Mouse (Mus musculus) retina, postnatal 7 days (tissue): ENCODE results near the gene Fbxo48.

ENCODE experiments used
- DNase-seq: peaks from one replicate; pipeline ENCODE4 v3.0.0-alpha.2; 2012; ENCODE audit warnings: low read depth, low spot score

Gene Fbxo48

DNA sequence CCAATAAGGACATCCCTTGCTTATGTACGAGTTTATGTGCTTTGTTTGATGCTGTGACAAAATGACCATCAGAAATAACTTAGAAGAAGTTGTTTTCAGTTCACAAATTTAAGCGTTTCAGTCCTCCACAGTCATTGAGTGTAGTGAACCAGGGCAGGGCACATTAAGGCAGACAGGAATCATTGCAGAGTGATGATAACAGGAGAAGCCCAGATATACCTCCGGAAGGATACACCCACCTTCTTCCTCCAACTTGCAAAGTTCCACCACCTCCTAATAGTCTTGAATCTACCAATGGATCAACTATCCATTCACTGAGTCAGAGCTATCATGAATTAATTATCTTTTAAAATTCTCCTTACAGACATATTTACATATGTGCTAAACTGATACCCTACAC lies 20.9 kb downstream of the Fbxo48 start:
- DNase-seq = no peak

DNA sequence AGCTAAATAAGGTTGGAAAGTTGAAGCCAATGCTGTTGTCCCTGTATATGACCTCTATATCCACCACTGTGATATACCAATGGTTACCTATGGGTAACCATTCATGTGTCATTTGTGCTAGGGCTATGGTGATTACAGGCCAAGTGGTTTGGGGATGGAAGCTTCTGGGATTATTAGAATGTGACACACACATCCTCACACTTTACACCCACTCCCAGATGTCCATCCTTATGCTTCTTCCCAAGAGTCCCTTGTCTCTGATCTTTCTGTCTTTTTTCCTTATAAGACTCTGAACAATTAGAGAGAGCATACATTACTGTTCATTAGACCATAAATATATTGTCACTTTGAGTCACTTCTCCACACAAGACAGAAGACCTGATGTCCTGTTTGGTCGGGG lies 21.9 kb downstream of the Fbxo48 start:
- DNase-seq = no peak

DNA sequence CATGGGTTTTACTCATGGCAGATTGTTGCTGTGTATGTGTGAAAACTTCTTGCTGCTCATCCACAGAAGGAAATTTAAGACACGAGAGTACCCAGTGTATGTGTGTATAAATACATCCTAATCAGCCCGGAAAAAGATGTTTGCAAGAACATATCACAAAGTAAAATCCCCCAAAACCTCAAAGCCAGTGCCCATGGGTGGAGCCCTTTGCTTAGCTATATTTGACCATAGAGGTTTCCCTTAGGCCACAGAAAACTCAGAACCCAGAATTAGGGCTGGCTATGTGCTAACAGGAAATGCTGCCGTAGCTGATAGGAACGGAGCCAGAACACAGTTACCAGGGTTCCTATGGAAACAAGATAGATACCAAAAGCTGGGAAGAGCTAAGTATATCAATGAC lies 25.8 kb downstream of the Fbxo48 start:
- DNase-seq = no peak

DNA sequence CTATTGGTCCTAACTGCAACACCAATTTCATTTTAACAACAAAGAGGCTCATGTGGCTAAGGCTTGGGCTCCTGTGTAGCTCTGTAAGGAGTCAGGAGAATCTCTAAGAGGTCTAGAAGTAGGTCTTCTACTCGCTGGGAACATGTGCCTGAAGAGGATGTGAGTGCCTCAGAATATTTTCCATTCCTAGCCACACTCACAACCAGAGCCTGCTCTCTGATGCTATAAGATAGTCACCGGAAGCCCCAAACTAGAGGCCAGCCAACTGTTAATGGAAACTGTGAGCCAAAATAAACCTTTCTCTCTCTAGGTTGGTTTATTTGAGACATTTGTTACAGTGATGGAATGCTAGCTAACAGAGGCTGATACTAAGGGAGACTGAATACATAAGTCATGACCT lies 26.4 kb downstream of the Fbxo48 start:
- DNase-seq = no peak

DNA sequence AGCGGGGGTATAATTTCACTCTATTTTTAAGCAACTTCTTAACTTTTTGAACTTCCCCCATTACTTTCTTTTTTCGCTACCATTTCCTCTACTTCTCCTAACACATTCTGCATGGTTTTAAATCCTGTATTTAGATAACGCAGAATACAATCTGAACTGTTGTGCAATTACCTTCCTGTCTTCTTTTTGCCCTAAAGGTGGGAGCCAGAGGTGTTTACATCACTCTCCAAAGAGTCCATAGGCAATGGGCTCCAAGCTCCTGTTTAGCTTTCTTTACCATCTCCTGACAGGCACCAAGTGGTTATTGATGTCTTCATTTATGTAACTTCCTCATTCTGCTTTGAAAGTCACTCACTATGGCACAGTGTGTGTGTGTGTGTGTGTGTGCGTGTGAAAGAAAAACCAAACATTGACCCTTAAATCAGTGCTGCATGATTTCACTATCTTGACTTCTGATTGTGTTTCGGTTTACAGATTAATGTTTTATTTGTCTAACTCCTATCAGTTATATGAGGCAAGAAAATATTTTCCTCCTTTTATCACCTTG lies 27.1 kb downstream of the Fbxo48 start:
- no peak for DNase-seq

DNA sequence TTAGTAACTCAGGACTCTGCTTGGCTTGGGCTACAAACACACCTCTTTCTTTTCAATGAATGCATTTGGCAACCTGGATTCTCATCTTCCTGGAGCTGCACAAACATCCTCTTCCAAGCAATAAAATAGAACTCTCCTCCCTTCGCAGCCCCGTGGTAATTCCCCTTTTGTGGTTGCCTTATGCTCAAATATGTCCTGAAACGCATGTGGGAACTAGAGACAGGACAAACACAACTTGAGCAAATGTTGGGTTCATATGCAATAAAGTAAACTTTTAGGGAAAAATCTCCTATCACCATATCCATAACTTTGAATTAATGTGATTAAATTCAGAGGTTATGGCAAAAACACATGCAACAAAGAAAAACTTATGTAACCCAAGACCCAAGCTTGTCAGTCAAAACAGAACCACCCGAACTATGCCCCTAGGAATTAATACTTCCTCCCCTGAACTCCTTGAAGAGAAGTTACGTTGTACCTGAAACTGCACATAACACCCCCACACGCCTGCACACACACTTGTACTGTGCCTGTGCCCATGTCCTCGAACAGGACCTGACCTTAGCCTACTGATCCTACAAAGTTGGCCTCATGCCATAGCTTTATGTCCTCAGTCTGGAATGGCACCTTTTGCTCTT lies 35.5 kb downstream of the Fbxo48 start:
- DNase-seq = no peak

DNA sequence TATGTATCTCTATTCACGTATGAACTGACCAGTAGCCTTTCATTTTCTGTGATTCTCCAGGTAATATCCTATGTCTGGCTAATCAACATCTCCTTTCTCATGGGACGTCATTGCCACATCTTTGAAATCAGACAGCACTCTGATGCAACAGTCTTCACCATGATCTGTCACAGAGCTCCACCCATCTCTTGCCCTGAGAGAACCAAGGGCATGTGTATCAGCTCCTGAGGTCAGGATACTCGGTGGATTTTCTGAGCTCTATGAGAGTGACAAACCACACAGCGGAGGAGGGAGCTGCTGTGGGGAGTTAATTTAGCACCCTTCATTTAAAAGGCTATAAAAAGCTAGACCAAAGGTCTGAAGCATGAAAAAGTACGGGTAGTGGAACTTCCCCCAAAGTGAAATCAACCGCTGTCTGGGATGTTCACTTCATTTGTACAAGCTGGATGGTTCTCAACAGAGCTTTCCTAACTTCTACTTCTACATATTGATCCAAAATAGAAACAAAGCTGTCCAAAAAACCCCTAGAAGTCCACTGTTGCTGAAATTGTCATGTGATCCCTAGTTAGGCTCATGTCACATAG lies 36.7 kb downstream of the Fbxo48 start:
- no peak for DNase-seq

DNA sequence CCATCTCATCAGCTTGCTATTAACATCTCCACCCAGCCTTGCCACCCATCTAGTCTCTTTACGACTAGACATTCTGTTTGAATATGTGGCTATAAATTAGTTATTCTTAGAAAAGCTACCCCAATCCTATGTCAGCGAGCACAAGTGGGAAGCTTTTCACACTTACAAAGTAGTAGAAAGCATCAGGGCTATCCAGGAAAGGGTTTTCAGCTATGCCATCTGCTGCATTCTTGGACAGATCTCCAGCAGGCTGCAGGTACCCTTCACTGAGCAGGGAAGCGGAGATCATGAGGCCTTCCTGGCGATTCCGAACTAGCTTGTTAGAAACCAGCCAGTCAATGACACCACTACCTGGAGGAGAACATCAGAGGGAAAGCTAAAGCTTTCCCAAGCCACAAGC lies 38.7 kb downstream of the Fbxo48 start:
- DNase-seq = no peak

DNA sequence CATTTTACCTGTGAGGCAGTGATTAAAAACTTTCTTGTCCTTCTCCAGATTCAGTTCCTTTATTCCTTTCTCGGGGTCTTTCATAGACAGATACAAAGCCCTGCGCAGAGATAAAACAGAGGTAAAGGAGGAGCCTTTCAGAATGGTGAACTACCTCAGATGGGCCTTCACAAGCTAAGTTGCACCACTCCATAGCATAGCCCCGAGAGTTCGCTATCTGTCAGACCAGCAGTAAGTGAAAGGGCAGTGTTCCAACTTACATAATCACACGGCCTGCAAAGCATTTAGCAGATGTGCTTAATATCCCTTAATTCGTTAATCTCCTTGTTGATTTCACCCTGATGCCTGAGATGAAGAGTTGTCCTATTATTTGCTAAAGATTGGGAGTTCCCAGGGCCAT lies 41.7 kb downstream of the Fbxo48 start:
- DNase-seq = no peak

DNA sequence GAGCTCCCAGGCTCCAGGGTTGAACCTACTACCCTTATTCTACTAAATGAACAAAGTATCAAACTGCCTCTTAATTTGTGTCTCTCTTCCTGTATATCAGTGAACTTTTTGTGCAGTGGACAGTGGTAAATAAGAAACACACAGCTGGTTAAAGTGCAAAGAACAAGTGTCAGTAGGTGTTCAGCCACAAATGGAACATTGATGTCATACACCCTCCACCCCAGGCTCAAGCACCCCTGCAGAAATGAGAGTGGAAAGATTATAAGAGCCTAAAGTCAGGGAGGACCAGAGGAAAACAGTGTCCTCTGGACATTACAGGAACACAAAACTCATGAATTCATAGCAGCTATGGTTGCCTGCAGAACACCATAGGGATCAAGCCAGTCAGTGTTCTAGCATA lies 45.6 kb downstream of the Fbxo48 start:
- no peak for DNase-seq

DNA sequence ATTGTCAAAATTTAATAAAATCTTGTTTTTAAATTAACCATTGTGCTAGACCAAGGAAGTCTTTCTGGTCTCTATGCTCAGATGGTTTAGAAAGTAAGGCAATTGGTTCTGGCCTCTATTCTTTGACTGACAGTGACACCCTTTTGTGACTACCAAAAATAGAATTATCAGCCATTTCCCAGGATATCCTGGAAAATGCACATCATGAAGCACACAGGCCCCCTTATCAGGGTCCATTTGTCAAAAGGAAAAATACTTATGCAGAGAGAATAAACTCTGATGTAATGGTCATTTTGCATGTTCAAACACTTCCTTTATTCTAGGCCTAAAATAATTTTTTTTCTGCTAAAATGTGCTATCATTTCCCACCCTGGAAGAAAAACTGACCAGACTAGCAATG lies 46.3 kb downstream of the Fbxo48 start:
- DNase-seq = no peak

DNA sequence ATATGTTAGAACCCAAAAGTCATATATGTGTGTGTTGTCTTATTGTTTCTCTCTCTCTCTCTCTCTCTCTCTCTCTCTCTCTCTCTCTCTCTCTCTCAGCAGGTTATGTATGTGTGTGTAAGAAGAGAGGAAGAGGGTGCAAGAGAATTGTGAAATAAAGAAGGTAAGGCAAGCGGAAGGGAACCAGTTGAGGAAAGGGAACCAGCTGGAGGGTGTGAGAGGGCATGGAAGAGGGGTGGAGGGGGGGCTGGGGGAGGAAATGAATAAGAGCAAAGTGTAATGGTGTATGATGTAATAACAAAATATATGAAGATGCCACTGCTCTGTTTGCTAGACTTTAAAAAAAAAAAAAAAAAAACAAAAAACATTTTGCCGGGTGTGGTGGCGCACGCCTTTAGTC lies 48.2 kb downstream of the Fbxo48 start:
- DNase-seq = no peak

DNA sequence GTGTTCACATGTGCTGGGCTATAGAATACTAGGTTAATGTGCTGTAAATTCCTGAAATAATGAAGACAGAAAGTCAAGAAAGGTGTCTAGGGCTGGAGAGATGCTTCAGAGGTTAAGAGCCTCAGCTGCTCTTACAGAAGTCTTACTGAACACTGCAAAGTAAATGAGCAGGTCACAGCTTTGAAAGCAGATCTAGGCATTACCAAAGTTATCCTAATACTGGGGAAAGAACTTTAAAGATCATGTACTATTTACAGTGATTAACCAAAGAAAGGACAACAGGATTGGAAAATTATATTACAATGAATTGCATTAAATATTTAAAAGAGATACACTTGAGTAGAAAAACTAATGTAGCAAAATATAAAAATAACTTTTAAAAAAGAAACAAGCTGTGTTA lies 48.8 kb downstream of the Fbxo48 start:
- DNase-seq = no peak

DNA sequence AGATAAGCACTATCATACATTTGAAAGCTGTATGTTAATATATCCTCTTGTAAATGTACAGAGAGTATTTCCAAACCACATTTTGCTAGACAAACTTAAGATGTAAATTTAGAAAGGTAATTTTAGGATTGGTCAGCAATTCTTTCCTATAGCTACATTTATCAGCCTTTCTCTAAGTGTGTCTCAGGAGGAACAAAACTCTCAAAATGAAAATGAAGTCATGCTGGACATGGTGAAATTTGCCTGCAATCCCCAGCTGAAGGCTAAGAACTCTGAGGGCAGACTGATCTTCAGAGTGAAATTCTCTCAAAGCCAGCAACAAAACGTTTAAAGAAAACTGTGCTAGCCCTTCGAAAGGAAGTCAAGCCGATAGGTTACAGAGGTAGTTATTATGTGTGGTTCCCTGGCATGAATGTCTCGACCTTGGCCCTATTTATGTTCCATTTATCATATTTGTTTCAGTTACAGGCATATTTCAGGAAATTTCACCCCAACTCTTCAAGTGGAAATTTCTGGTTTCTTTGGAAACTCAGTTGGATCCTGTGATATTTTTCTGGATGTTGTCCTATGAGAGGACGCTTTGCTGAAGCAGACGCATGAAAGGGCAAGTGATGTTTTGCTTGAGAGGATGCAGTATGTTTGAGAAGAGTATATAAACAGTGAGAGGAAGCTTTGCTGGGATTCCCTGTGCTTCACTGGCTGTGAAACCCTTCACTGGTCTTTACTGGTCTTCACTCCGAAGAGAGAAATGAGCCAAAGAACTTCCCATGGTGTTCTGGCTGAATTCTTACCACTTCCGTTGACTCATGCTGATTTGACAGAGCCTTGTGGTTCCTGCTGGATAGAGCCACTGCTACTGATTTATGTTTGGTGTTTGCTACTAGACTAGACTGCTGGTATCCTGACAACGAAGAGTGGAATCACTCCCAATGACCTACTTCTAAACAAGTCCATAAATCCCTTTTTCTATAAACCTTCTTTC lies 49.5 kb downstream of the Fbxo48 start:
- no peak for DNase-seq

DNA sequence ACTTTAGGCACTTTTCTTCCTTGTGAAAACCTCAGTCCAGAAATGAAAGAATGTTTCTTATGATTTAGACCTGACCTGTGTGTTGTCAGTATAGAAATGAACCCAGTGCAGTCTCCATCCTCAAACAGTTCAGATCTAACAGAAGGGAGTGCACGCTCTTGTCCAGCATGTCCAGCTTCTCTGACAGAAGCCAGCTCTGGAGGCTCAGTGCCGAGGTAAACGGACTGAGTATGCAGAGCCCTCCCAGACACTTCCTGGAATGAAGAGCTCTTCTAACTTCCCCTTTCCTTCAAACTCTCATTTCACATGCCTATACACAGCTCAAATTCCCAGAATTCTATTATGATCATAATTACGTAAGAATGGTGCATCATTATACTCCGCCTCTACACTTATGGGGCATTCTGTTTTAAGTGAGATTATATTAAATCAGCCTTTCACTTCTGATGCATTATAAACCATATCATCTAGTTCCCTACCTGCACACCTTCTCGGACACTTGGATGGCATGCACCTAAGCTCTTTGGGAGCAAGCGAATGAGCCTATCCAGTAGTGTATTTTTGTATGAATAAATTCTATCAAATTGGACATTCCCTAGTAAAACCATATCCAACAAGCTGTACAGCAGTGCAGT lies 51.7 kb downstream of the Fbxo48 start:
- no peak for DNase-seq

DNA sequence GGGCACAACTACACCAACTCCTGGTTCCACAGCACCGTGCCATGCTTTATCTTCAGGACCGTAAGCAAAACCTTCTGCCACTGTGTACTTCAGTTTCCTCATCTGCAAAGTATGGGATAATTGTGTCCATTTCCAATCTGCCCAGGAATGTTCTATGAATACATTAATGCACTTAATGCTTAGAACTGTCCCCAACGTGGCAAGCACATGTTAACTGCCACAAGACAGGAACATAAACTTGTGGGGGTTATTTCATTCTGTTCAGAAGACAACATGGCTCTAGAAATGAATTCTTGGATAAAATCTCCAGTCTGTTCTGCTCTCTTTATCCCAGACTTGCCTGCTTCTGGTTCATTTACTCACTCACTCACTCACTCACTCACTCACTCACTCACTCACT lies 52.6 kb downstream of the Fbxo48 start:
- DNase-seq = no peak
